Mouse (Mus musculus) layer of hippocampus, postnatal 14 days (tissue): ENCODE data around the gene Rgs9. TPM values are rescaled to one million over a fixed set of nuclear protein-coding genes. Genes with fewer than 3 reads are reported as not detected.
A peak's percentile ranks its signal among the peaks of the same experiment; 100 is the strongest.

Experiments
- DNase-seq, 2 experiments: peaks; one replicate each; pipeline ENCODE4 v3.0.0; 2021 to 2022; ENCODE audit warnings: low spot score in 2 of 2, mixed read lengths in 1 of 2
- total RNA-seq, 2 experiments: library from RNA; stranded (reverse); gene quantifications; 2 replicates each; pipeline ENCODE4 v1.2.3; 2021

The Rgs9 gene
- total RNA-seq, 2 experiments from 2014 or later: 13.9 to 14.6 TPM

- DNase-seq: peak; percentile 59 to 62
Observed at GRCm38 (mm10) chr11:109244635-109245360, 53.1 kb downstream of the Rgs9 start.

GRCm38 (mm10) chr11:109240126-109240525 is 57.8 kb downstream of the Rgs9 start:
- no peak for DNase-seq

GRCm38 (mm10) chr11:109238671-109239070 is 59.3 kb downstream of the Rgs9 start:
- DNase-seq: no peak

GRCm38 (mm10) chr11:109237796-109238195 is 60.1 kb downstream of the Rgs9 start:
- no peak for DNase-seq

- no peak for DNase-seq
Observed at GRCm38 (mm10) chr11:109233627-109234026, 64.3 kb downstream of the Rgs9 start.

- no peak for DNase-seq
Observed at GRCm38 (mm10) chr11:109232811-109233210, 65.1 kb downstream of the Rgs9 start.

- no peak for DNase-seq
Observed at GRCm38 (mm10) chr11:109227139-109227538, 70.8 kb downstream of the Rgs9 start.

- DNase-seq: peak; percentile 12 to 31
Observed at GRCm38 (mm10) chr11:109221209-109222007, 76.5 kb downstream of the Rgs9 start.

GRCm38 (mm10) chr11:109218722-109219430 is 79.1 kb downstream of the Rgs9 start:
- no peak for DNase-seq

- no peak for DNase-seq
Observed at GRCm38 (mm10) chr11:109217827-109218536, 79.9 kb downstream of the Rgs9 start.

GRCm38 (mm10) chr11:109210772-109211171 is 87.2 kb downstream of the Rgs9 start:
- DNase-seq: no peak

GRCm38 (mm10) chr11:109210341-109210740 is 87.6 kb downstream of the Rgs9 start:
- DNase-seq: no peak

- no peak for DNase-seq
Observed at GRCm38 (mm10) chr11:109206732-109207131, 91.2 kb downstream of the Rgs9 start.

GRCm38 (mm10) chr11:109206028-109206427 is 91.9 kb downstream of the Rgs9 start:
- DNase-seq: no peak

- no peak for DNase-seq
Observed at GRCm38 (mm10) chr11:109199612-109200293, 98.2 kb downstream of the Rgs9 start.

- peak; percentile 69 to 74 for DNase-seq
Observed at GRCm38 (mm10) chr11:109192673-109193557, 105.0 kb downstream of the Rgs9 start.

GRCm38 (mm10) chr11:109188235-109188634 is 109.7 kb downstream of the Rgs9 start:
- DNase-seq: no peak

- no peak for DNase-seq
Observed at GRCm38 (mm10) chr11:109187631-109188184, 110.2 kb downstream of the Rgs9 start.

GRCm38 (mm10) chr11:109181118-109181517 is 116.8 kb downstream of the Rgs9 start:
- DNase-seq: no peak
